Mouse (Mus musculus) spleen, adult 2 months (tissue): ENCODE measurements around the gene Hexim2. TPM values are rescaled to one million over a fixed set of nuclear protein-coding genes. Genes with fewer than 3 reads are reported as not detected.
A peak's percentile ranks its signal among the peaks of the same experiment; 100 is the strongest.

ENCODE experiments used
- DNase-seq, 2 experiments: peaks; one replicate each; pipeline versions ENCODE4 v3.0.0 to v3.0.0-alpha.2; 2012 to 2021; ENCODE audit warnings: low spot score in 2 of 2, low read depth in 1 of 2
- H3K27ac ChIP-seq: fragments of 200-500 bp; 2 replicates; pipeline ENCODE4 v1.5.1; 2012; ENCODE audit warnings: low read length, inconsistent platforms; ENCODE audit not compliant: insufficient read depth
- H3K27me3 ChIP-seq: fragments of 200-500 bp; 2 replicates; pipeline ENCODE4 v1.6.1; 2012; ENCODE audit warnings: mild to moderate bottlenecking, moderate library complexity, low read length, inconsistent platforms; ENCODE audit not compliant: control insufficient read depth, insufficient read depth
- H3K36me3 ChIP-seq: fragments of 200-500 bp; 2 replicates; pipeline ENCODE4 v1.6.1; 2012; ENCODE audit warnings: mild to moderate bottlenecking, low read length, inconsistent platforms; ENCODE audit not compliant: control insufficient read depth, insufficient read depth
- H3K4me1 ChIP-seq: fragments of 200-500 bp; 2 replicates; pipeline ENCODE4 v1.6.1; 2011; ENCODE audit warnings: inconsistent platforms; ENCODE audit not compliant: control insufficient read depth, insufficient read depth, insufficient read length
- H3K4me3 ChIP-seq: fragments of 200-500 bp; 2 replicates; pipeline ENCODE4 v1.5.1; 2011; ENCODE audit warnings: mild to moderate bottlenecking, inconsistent platforms; ENCODE audit not compliant: insufficient read depth, insufficient read length; ENCODE audit errors: extremely low read depth
- CTCF ChIP-seq: fragments of 200-500 bp; IDR thresholded peaks from 2 replicates; pipeline ENCODE4 v1.5.1; 2011; ENCODE audit warnings: mild to moderate bottlenecking, inconsistent platforms; ENCODE audit not compliant: insufficient read depth, insufficient read length, insufficient replicate concordance; ENCODE audit errors: extremely low read depth
- POLR2A ChIP-seq: fragments of 200-500 bp; IDR thresholded peaks from 2 replicates; pipeline ENCODE4 v1.6.1; 2011; ENCODE audit warnings: low read depth, low read length, inconsistent platforms
- WGBS: fragments of 180-500 bp; shearing (Covaris S2); methylation state at CpG from one replicate; pipeline ENCODE4 v1.1.7; 2018; 5-methylcytosine and 5-hydroxymethylcytosine counted together
- polyA plus RNA-seq: library from polyadenylated mRNA; depleted of rRNA; stranded (reverse); fragments of >200 nt; gene quantifications from 2 replicates; pipeline ENCODE4 v1.2.3, GENCODE M21; 2012; rRNA removed

The Hexim2 gene
- 2.3 and 3.0 TPM in 2 replicates for polyA plus RNA-seq

DNA sequence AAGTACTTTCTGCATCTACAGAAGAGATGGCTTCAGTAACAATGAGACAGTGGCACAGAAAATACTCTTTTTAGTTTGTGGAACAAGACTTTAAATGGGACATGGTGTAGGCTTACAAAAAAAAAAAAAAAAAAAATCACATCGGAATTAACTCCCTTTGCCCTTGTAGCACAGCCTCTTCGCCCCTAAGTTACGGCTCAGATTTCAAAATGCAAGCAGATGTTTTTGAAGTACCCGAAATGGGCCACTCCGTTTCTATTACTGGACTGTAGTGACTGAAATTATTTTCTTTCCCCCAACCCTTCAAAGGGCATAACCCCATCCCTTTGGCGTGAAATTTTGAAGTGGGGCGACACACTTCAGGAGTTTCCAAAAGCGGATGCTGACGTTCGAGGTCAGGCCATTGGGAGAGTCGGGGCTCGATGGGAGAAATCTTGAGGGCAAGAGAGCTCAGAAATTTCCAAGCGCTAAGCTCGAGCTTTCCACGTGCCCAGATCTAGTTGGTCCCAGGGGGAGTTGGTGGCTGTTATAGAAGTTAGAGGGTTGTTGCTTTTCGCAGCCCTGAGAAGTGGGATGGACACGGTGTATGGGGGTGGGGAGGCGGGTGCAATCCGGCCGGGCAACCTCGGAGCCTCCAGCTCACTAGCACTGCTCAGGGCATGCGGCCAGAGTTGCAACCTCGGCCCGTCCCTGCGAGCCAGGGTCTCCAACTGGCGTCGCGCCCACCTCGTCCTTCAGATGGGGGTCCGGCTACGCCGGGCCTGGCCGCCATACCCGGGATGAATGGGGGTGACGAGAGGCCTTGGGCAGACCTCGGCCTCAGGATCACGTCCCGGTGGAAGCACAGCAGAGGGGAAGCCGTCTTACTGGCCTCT lies at the start of gene Hexim2:
TSS of gene Hexim2 (plus strand) at position 729 of the 875 bp plus-strand sequence.
- H3K27ac ChIP-seq = peak within 1 kb of the TSS; percentile 98
- no peaks in the 10 kb centered on the region for H3K36me3 ChIP-seq
- H3K4me1 ChIP-seq = peaks cover 4% of the 10 kb centered on the region
- 0 out of 2 replicates have a peak, but pooled peaks have one; percentile 2 for TF ChIP-seq POLR2A
- TF ChIP-seq CTCF = no peak
- DNase-seq = peak; percentile 21 to 46
- WGBS = under 1% methylated on average over 39 of the region's 39 CpGs
- H3K4me3 ChIP-seq = peak within 1 kb of the TSS; percentile 97
- no peaks in the 10 kb centered on the region for H3K27me3 ChIP-seq

DNA sequence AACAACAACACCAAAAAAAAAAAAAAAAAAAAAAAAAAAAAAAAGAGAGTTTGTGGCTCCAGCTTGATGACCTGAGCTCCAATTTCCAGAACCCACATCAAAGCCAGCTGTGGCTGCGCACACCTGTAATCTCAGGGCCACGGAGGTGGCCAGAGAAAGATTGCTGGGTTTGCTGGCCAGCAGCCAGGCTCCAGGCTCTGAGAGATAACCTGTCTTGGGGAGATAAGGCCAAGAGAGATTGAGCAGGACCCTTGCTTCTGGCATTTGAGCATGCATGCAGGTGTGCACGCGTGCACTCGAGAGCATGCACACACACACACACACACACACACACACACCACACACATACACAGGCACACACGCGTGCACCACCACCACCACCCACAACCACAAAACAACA lies 38.9 kb upstream of the Hexim2 start:
- Histone ChIP-seq H3K4me3 (no peak overlapping the region), H3K27ac (no peak overlapping the region), H3K36me3 (no peaks in the 10 kb centered on the region), H3K27me3 (no peaks in the 10 kb centered on the region), H3K4me1 (peaks cover 13% of the 10 kb centered on the region; the same call in 1 of the 2 replicates)
- DNase-seq = no peak
- TF ChIP-seq POLR2A (no peak), CTCF (no peak)
- WGBS = 55% methylated on average over 7 of the region's 7 CpGs

DNA sequence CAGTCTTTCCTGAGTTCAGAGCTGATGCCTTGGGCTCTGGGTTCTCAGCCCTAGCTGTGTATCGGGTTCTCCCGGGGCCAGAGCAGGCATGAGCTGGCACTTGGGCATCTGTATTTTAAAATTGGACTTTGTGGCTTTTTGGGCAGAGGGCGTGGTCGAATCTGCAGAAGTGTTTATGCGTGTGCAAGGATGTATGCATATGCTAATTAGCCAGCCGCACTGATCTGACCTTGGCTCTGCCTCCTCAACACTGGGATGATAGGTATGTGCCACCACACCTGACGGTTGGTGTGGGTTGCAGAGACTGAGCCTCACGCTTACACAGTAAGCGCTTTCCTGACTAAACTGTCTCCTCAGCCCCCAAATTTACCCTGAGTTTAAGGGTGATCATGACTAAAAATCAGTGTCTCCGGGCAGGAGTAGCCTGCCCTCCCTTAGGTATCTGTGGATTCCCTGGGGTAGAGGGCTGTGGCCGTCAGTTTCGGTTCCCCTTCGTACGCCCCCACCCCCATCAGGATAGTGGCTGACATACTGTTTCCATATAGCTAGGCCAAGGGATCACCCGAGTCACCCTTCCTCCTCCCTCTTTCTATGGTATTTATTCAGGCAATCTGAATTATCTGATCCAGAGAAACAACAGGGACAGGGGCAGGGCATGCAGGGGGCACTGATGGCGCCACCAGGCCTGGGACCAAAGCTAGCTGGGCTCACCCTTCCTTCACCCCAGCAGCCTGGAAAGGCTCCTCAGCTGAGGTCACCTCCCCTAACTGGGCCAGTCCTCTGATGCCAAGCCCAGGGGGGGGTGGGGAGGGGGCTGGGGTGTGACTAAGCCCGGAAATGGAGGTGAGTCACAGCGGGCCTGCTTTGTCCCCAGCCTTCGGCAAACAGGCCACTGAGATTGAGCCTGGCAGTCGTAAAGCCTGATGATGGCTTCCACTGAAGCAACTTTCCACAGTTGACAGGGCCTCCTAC lies 38.1 kb upstream of the Hexim2 start:
- 33% methylated on average over 20 of the region's 20 CpGs for WGBS
- no peak overlapping the region for H3K4me3 ChIP-seq
- no peaks in the 10 kb centered on the region for H3K36me3 ChIP-seq
- H3K4me1 ChIP-seq = peaks cover 13% of the 10 kb centered on the region; the same call in 1 of the 2 replicates
- TF ChIP-seq POLR2A (no peak), CTCF (no peak)
- no peaks in the 10 kb centered on the region for H3K27me3 ChIP-seq
- H3K27ac ChIP-seq = peak overlapping the region; percentile 22; the same call in 1 of the 2 replicates
- peak in 1 of 2 experiments; percentile 45 for DNase-seq

DNA sequence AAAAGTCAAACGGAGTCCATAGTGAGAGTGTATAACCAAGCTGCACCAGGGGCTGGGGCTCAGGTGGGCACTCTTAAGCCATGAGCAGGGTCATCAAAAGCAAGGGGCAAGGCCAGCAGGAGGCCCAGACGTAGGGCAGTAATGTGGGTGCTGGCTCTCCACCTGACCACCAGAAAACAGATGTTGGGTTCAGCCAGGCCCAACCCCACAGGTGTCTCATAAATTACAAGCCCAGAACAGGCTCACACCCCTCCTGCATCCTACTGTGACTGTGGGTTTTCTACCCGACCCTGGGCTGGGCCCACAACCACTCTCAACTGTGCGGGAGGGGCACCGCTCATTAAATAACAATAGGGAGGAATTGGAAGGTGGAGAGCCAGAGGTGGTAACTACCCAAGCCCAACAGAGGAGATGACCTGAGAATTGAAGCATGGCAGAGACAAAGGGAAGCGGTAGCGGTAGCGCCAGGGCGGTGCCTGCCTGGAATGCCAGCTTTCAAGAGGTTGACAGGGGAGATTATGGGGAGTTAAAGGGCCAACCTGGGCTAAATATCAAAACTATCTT lies 37.0 kb upstream of the Hexim2 start:
- no peak overlapping the region for H3K27ac ChIP-seq
- peaks cover 13% of the 10 kb centered on the region; the same call in 1 of the 2 replicates for H3K4me1 ChIP-seq
- no peak for DNase-seq
- WGBS = 79% methylated on average over 9 of the region's 9 CpGs
- no peak overlapping the region for H3K4me3 ChIP-seq
- no peaks in the 10 kb centered on the region for H3K27me3 ChIP-seq
- TF ChIP-seq CTCF = no peak
- TF ChIP-seq POLR2A = no peak
- H3K36me3 ChIP-seq = no peaks in the 10 kb centered on the region

DNA sequence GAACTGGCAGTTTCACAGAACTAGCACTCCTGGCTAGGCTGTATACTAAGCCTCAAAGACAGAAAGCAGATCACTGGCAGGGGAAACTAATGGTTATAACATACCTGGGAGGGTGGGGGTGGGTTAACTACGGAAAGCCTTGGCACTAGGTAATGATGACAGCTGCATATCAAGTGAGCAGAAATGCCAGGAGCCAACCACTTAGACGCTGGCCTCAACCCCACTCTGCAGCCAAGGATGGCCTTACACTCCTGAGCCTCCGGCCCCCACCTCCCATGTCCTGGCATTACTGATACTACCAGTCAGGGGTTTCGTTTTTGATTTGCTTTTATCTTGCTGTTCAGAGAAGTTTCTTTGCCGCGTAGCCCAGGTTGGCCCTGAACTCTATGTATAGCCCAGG lies 36.4 kb upstream of the Hexim2 start:
- H3K4me3 ChIP-seq = no peak overlapping the region
- TF ChIP-seq POLR2A = no peak
- no peak for TF ChIP-seq CTCF
- H3K27me3 ChIP-seq = no peaks in the 10 kb centered on the region
- no peaks in the 10 kb centered on the region for H3K36me3 ChIP-seq
- no peak overlapping the region for H3K27ac ChIP-seq
- peaks cover 13% of the 10 kb centered on the region; the same call in 1 of the 2 replicates for H3K4me1 ChIP-seq
- no peak for DNase-seq
- WGBS = 93% methylated on average over 6 of the region's 6 CpGs

DNA sequence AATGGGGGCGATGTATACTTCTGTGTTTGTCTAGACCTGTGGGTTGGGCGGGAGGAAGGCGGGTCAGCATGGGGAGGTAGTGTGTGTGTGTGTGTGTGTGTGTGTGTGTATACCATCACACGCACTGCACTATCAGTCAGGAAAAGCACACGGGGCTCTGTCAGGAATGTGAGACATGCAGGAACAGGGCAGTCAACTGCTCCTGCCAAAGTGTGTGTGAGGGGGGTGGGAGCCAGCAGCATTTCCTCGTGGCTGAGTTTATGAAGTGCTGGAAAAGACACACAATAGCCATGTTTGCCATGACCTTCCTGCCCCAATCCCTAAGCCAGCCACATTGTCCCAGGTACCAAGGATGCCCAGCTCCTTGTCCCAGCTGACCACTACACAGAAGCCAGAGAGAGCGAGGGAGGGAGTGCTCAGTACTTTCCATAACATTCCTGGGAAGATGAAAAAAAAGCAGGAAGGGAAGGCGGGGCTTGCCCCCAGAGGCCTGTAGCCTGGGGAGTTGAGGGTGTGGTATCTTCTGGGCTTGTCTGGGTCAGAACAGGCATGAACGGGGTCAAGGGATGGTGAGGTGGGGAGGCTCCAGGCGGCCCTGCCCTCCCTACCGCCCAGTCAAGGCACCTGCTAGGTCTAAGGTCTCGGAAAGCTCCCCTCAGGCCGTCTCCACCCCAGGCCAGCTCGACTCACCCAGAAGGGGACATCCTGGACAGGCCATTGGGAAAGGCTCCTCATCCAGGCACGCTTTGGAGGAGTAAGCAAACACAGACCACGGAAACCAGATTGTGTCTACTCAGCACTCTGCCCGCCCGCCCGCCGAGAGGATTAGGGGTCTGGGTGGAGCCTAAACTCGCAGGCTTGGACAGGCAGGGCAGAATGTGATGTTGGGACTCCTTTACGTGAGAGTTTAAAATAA lies 35.0 kb upstream of the Hexim2 start:
- no peak for DNase-seq
- 80% methylated on average over 22 of the region's 22 CpGs for WGBS
- no peaks in the 10 kb centered on the region for H3K36me3 ChIP-seq
- H3K27ac ChIP-seq = no peak overlapping the region
- H3K4me1 ChIP-seq = peaks cover 21% of the 10 kb centered on the region
- peaks cover 6% of the 10 kb centered on the region for H3K27me3 ChIP-seq
- H3K4me3 ChIP-seq = no peak overlapping the region
- TF ChIP-seq POLR2A (no peak), CTCF (no peak)
